Mouse (Mus musculus) MEL (cell line): ENCODE measurements around the gene Cyp4f17.
A peak's percentile ranks its signal among the peaks of the same experiment; 100 is the strongest.

Source experiments
- GATA1 ChIP-seq: IDR thresholded peaks from 2 replicates; pipeline ENCODE4 v1.6.1; 2011; ENCODE audit warnings: low read depth, low read length, improper control_type of control experiment
- POLR2A ChIP-seq, 2 experiments: IDR thresholded peaks; 2 replicates each; pipeline ENCODE4 v1.6.1; 2011 to 2012; ENCODE audit warnings: low read length in 2 of 2, mild to moderate bottlenecking in 2 of 2, control low read depth in 1 of 2, improper control_type of control experiment in 1 of 2, low read depth in 1 of 2, moderate library complexity in 1 of 2; ENCODE audit not compliant: control insufficient read depth in 1 of 2, insufficient read depth in 1 of 2, poor library complexity in 1 of 2
- POLR2AphosphoS2 ChIP-seq: IDR thresholded peaks from 2 replicates; pipeline ENCODE4 v1.6.1; 2011; ENCODE audit warnings: low read length, improper control_type of control experiment
- SIN3A ChIP-seq: IDR thresholded peaks from 2 replicates; pipeline ENCODE4 v1.6.1; 2012; ENCODE audit warnings: low read length, improper control_type of control experiment, inconsistent platforms
- ZKSCAN1 ChIP-seq: IDR thresholded peaks from 2 replicates; pipeline ENCODE4 v1.6.1; 2012; ENCODE audit warnings: low read depth, mild to moderate bottlenecking, inconsistent platforms, low read length, improper control_type of control experiment, moderate library complexity

DNA sequence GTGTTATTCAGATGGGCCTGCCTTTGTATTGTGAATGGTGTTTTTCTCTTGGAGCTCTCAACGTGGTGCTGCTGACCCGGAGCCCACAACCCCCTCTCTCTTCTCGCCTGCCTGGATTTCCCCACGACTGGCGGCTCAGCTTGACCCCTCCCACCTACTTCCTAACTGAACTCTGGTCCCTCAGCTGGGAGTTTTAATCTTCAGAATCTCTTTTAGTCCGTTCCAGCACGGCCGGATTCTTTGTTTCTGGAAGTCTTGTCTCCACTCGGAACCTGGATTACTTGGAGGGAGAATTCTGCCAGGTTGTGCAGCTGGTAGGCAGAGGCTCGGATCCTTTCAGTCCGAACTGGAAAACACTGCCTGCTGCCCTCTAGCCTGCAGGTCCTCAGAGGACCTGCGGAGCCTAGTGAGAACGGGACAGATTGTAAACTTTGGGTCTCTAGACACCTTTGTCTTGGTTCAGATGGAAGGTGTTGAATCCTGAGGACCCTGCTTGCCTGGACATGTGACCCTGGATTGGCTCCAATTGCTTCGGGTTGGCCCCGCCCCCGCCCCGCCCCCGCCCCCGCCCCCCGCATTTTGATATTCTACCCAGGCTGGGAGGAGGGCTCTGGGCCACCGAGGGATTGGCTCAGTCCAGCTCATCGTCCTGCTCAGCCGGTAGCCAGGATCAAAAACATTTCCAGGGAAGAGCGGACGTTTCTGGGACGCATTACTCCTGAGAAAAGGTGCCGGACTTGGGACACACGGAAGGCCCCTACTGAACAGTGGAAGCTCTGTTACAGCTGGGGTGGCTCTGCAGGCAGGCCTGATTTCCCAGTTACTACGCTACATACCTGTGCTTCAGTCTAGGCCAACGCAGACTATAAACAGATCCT, at the start of gene Cyp4f17:
- TF ChIP-seq POLR2AphosphoS2, result no peak
- TF ChIP-seq POLR2A (IDR thresholded peaks at IDR 0.05; ENCODE audit: control insufficient read depth in 1 of 2, insufficient read depth in 1 of 2, low read depth in 1 of 2, low read length in 2 of 2, poor library complexity in 1 of 2), result 0 out of 4 replicates have a peak, but pooled peaks of 1 of the 2 experiments have one; percentile 14
- no peak for TF ChIP-seq GATA1
- TF ChIP-seq SIN3A, result no peak
- TF ChIP-seq ZKSCAN1, result no peak
